Mouse (Mus musculus) forebrain, postnatal 0 days (tissue): ENCODE measurements around the gene Dpy30. TPM values are rescaled to one million over a fixed set of nuclear protein-coding genes. Genes with fewer than 3 reads are reported as not detected.

Experiments used
- ATAC-seq: fragments of 200-750 bp; cut with Nextera tagmentation; 2 replicates; pipeline ENCODE4 v1.8.0; 2017; ENCODE audit warnings: mild to moderate bottlenecking, moderate library complexity
- DNase-seq: peaks from one replicate; pipeline ENCODE4 v3.0.0-alpha.2; 2015
- H3K27ac ChIP-seq: fragments of 300-500 bp; sonication (generic); 2 replicates; pipeline ENCODE4 v1.5.1; 2014; ENCODE audit warnings: low read depth, mild to moderate bottlenecking, antibody characterized with exemption, low read length, moderate library complexity, mixed read lengths
- H3K27me3 ChIP-seq: fragments of 300-500 bp; sonication (generic); 2 replicates; pipeline ENCODE4 v1.6.1; 2014; ENCODE audit warnings: mild to moderate bottlenecking, low read length, mixed read lengths; ENCODE audit not compliant: insufficient read depth
- H3K36me3 ChIP-seq: fragments of 300-500 bp; sonication (generic); 2 replicates; pipeline ENCODE4 v1.6.1; 2014; ENCODE audit warnings: mild to moderate bottlenecking, moderate library complexity; ENCODE audit not compliant: insufficient read depth
- H3K4me1 ChIP-seq: fragments of 300-500 bp; sonication (generic); 2 replicates; pipeline ENCODE4 v1.6.1; 2014; ENCODE audit warnings: antibody characterized with exemption; ENCODE audit not compliant: insufficient read depth
- H3K4me2 ChIP-seq: fragments of 300-500 bp; sonication (generic); 2 replicates; pipeline ENCODE4 v1.6.1; 2014; ENCODE audit warnings: low read depth, mild to moderate bottlenecking, moderate library complexity
- H3K4me3 ChIP-seq: fragments of 300-500 bp; sonication (generic); 2 replicates; pipeline ENCODE4 v1.5.1; 2014; ENCODE audit warnings: low read depth, low read length, mixed read lengths
- H3K9ac ChIP-seq: fragments of 300-500 bp; sonication (generic); 2 replicates; pipeline ENCODE4 v1.6.1; 2014; ENCODE audit warnings: mild to moderate bottlenecking
- H3K9me3 ChIP-seq: fragments of 300-500 bp; sonication (generic); 2 replicates; pipeline ENCODE4 v1.6.1; 2016; ENCODE audit warnings: low read length
- CTCF ChIP-seq: sonication (generic); IDR thresholded peaks from 2 replicates; pipeline ENCODE4 v1.5.1; 2016; ENCODE audit warnings: antibody characterized with exemption, control low read depth, low read depth
- WGBS: fragments of 180-500 bp; shearing (Covaris S2); extraction: QIAGEN DNeasy Blood & Tissue Kit; methylation state at CpG from one replicate; pipeline ENCODE4 v1.1.7; 2014; 5-methylcytosine and 5-hydroxymethylcytosine counted together
- polyA plus RNA-seq: library from polyadenylated mRNA; unstranded; fragments of >200 nt; fragmentation: Nextera tagmentation; extraction: Ambion mirVana; gene quantifications from 2 replicates; pipeline ENCODE4 v1.2.1, GENCODE M21; 2015
- total RNA-seq: library from RNA; depleted of rRNA; stranded (reverse); fragments of >200 nt; gene quantifications from 2 replicates; pipeline ENCODE4 v1.2.3, GENCODE M21; 2014

Dpy30 gene
- total and polyA plus RNA-seq, 2 experiments from 2014 or later: 86.1 to 225 TPM

- H3K27me3 ChIP-seq: no peaks in the 10 kb centered on the region
- H3K9ac ChIP-seq: no peak overlapping the region
- DNase-seq (no peak), ATAC-seq (no peak)
- WGBS: 87% methylated on average over 4 of the region's 4 CpGs
- H3K4me1 ChIP-seq: no peaks in the 10 kb centered on the region
- no peak overlapping the region for H3K4me3 ChIP-seq
- no peak for TF ChIP-seq CTCF
- H3K36me3 ChIP-seq: no peaks in the 10 kb centered on the region
- H3K27ac ChIP-seq: no peak overlapping the region
- no peaks in the 10 kb centered on the region for H3K9me3 ChIP-seq
- no peak overlapping the region for H3K4me2 ChIP-seq
Observed at GRCm38 (mm10) chr17:74286140-74286730, 37.5 kb downstream of the Dpy30 start.

DNA sequence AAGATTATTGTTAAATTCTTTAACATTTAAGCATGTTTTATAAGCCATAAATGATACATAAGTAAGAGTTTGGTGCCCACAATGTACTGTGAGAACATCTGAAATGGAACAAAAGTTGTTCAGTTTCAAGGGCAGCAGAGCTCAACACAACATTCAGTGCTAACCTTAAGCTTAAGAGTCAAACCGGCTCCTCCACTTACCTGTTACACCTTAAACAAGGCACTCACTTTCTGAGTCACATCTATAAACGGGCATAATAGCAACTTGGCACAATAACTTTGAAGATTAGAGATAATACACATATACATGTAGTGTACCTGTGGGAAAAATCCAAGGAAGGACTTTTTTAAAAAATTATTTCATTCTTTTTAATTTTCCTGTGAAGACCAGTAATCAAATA, 38.0 kb downstream of the Dpy30 start:
- no peaks in the 10 kb centered on the region for H3K4me1 ChIP-seq
- H3K27ac ChIP-seq: no peak overlapping the region
- H3K4me3 ChIP-seq: no peak overlapping the region
- no peak overlapping the region for H3K4me2 ChIP-seq
- no peaks in the 10 kb centered on the region for H3K27me3 ChIP-seq
- H3K9me3 ChIP-seq: no peaks in the 10 kb centered on the region
- ATAC-seq: no peak
- WGBS: 86% methylated on average over 2 of the region's 2 CpGs
- TF ChIP-seq CTCF: no peak
- no peaks in the 10 kb centered on the region for H3K36me3 ChIP-seq
- H3K9ac ChIP-seq: no peak overlapping the region
- DNase-seq: no peak

DNA sequence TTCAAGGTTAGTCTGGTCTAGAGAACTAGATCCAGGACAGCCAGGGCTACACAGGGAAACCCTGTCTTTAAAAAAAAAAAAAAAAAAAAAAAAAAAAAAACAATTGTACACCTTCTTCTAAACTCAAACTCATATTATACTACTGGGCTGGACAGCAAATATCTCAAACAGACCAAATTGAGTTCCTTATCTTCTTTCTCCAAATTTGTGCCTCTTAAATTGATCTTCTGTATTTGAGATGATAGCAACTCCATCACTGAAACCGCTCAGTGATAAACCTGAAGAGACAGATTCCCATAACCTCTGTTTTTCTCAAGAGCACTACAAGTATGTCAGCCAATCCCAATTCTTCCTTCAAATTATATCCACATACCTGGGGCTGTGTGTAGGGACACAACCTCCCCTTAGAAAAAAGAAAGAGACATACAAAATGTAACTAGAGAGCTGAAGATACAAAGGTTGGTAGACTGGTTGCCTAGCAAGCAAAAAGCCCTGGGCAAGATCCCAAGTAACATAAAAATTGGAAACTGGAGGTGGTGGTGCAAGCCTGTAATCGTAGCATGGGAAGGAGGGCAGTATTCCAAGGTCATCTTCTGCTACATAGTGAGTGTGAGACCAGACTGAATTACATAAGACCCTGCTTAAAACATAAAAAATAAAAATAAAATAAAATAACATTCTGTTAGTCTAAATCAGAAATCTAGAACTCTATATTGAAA, 39.2 kb downstream of the Dpy30 start:
- ATAC-seq (no peak), DNase-seq (no peak)
- Histone ChIP-seq H3K27ac (no peak overlapping the region), H3K36me3 (no peaks in the 10 kb centered on the region), H3K4me2 (no peak overlapping the region), H3K27me3 (no peaks in the 10 kb centered on the region), H3K9ac (no peak overlapping the region), H3K4me1 (no peaks in the 10 kb centered on the region), H3K4me3 (no peak overlapping the region), H3K9me3 (no peaks in the 10 kb centered on the region)
- 77% methylated on average over 2 of the region's 2 CpGs for WGBS
- TF ChIP-seq CTCF: no peak

GRCm38 (mm10) chr17:74282024-74282423, 41.7 kb downstream of the Dpy30 start:
- Histone ChIP-seq H3K9ac (no peak overlapping the region), H3K27ac (no peak overlapping the region), H3K4me2 (no peak overlapping the region), H3K4me1 (no peaks in the 10 kb centered on the region; the same call in 1 of the 2 replicates), H3K27me3 (no peaks in the 10 kb centered on the region), H3K36me3 (no peaks in the 10 kb centered on the region), H3K9me3 (no peaks in the 10 kb centered on the region), H3K4me3 (no peak overlapping the region)
- ATAC-seq (no peak), DNase-seq (no peak)
- no peak for TF ChIP-seq CTCF
- 94% methylated on average over 3 of the region's 3 CpGs for WGBS

- Histone ChIP-seq H3K27me3 (no peaks in the 10 kb centered on the region), H3K4me1 (no peaks in the 10 kb centered on the region; the same call in 1 of the 2 replicates), H3K27ac (no peak overlapping the region), H3K4me3 (no peak overlapping the region), H3K9ac (no peak overlapping the region), H3K36me3 (no peaks in the 10 kb centered on the region), H3K4me2 (no peak overlapping the region), H3K9me3 (no peaks in the 10 kb centered on the region)
- TF ChIP-seq CTCF: no peak
- DNase-seq (no peak), ATAC-seq (no peak)
- WGBS: 90% methylated on average over 8 of the region's 8 CpGs
Observed at GRCm38 (mm10) chr17:74278966-74279869, 44.5 kb downstream of the Dpy30 start.

DNA sequence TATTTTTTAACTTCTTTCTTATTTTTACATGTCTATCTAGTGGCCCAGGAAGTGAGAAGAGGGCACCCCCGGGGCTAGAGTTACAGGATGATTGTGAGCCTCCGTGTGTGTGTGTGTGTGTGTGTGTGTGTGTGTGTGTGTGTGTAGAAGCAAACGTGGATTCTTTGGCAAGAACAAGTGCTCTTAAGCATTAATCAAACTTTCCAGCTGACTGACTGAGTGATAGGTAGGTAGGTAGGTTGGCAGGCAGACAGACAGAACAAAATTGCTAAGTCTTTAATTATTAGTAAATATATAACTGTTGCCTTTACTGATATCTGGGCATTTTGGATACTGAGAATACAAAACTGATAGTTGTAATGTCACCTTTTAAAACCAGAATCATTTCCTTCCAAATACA, 49.3 kb downstream of the Dpy30 start:
- Histone ChIP-seq H3K4me1 (no peaks in the 10 kb centered on the region; the same call in 1 of the 2 replicates), H3K36me3 (no peaks in the 10 kb centered on the region), H3K27ac (no peak overlapping the region), H3K9me3 (no peaks in the 10 kb centered on the region), H3K4me3 (no peak overlapping the region), H3K4me2 (no peak overlapping the region), H3K9ac (no peak overlapping the region), H3K27me3 (no peaks in the 10 kb centered on the region)
- ATAC-seq (no peak), DNase-seq (no peak)
- no peak for TF ChIP-seq CTCF
- WGBS: 76% methylated on average over 3 of the region's 3 CpGs
